Mouse (Mus musculus) forebrain, embryonic 13.5 days (tissue): ENCODE data around the gene Epb41l4b. TPM values are rescaled to one million over a fixed set of nuclear protein-coding genes. Genes with fewer than 3 reads are reported as not detected.

Experiments used
- ATAC-seq: fragments of 200-750 bp; cut with Nextera tagmentation; 2 replicates; pipeline ENCODE4 v1.8.0; 2017
- H3K27ac ChIP-seq: fragments of 300-500 bp; sonication (generic); 2 replicates; pipeline ENCODE4 v1.5.1; 2015; ENCODE audit warnings: inconsistent platforms, mild to moderate bottlenecking, moderate library complexity
- H3K27me3 ChIP-seq: fragments of 300-500 bp; sonication (generic); 2 replicates; pipeline ENCODE4 v1.6.1; 2015; ENCODE audit warnings: mild to moderate bottlenecking, inconsistent platforms
- H3K36me3 ChIP-seq: fragments of 300-500 bp; sonication (generic); 2 replicates; pipeline ENCODE4 v1.6.1; 2015; ENCODE audit warnings: mild to moderate bottlenecking, inconsistent platforms; ENCODE audit not compliant: poor library complexity, severe bottlenecking
- H3K4me1 ChIP-seq: fragments of 300-500 bp; sonication (generic); 2 replicates; pipeline ENCODE4 v1.6.1; 2015; ENCODE audit warnings: inconsistent platforms
- H3K4me2 ChIP-seq: fragments of 300-500 bp; sonication (generic); 2 replicates; pipeline ENCODE4 v1.6.1; 2015; ENCODE audit warnings: inconsistent platforms, mild to moderate bottlenecking, moderate library complexity
- H3K4me3 ChIP-seq: fragments of 300-500 bp; sonication (generic); 2 replicates; pipeline ENCODE4 v1.5.1; 2015; ENCODE audit warnings: mild to moderate bottlenecking, inconsistent platforms
- H3K9ac ChIP-seq: fragments of 300-500 bp; sonication (generic); 2 replicates; pipeline ENCODE4 v1.6.1; 2015; ENCODE audit warnings: mild to moderate bottlenecking, inconsistent platforms
- H3K9me3 ChIP-seq: fragments of 300-500 bp; sonication (generic); replicated peaks from 2 replicates; pipeline ENCODE4 v1.6.1; 2016; ENCODE audit warnings: inconsistent platforms
- WGBS: fragments of 180-500 bp; shearing (Covaris S2); methylation state at CpG from one replicate; pipeline ENCODE4 v1.1.7; 2015; 5-methylcytosine and 5-hydroxymethylcytosine counted together
- polyA plus RNA-seq: library from polyadenylated mRNA; unstranded; fragments of >200 nt; fragmentation: Nextera tagmentation; extraction: Ambion mirVana; gene quantifications from 2 replicates; pipeline ENCODE4 v1.2.1, GENCODE M21; 2015

Gene Epb41l4b
- polyA plus RNA-seq, 1 experiment from 2014 or later, result 0.56 TPM

DNA sequence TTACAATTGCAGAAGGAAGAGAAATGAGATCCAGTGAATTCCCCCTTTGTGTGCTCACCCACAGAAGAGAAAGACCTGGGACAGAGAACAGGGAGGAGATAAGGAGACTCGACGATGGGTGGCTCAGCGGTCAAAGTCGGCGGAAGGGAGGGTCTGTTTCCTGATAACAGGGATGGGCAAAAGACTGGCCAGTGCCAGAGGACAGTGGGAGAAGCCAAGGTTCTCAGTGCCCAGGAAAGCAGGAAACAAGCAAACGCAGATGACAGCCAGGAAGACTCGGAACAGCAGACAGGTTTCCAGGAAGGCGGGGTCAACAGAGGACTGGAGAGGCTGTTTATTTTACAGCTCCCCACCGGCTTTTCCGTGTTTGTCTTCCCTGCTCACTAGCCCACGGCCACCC, 20.2 kb downstream of the Epb41l4b start:
- no peak for ATAC-seq
- Histone ChIP-seq H3K36me3 (no peaks in the 10 kb centered on the region), H3K27me3 (no peaks in the 10 kb centered on the region), H3K27ac (no peak overlapping the region), H3K4me3 (no peak overlapping the region), H3K9me3 (no peaks in the 10 kb centered on the region), H3K4me1 (no peaks in the 10 kb centered on the region), H3K4me2 (no peak overlapping the region), H3K9ac (no peak overlapping the region)
- 64% methylated on average over 11 of the region's 11 CpGs for WGBS

GRCm38 (mm10) chr4:57122166-57122565, 21.1 kb downstream of the Epb41l4b start:
- Histone ChIP-seq H3K9ac (no peak overlapping the region), H3K4me2 (no peak overlapping the region), H3K9me3 (no peaks in the 10 kb centered on the region), H3K36me3 (no peaks in the 10 kb centered on the region), H3K4me3 (no peak overlapping the region), H3K27me3 (no peaks in the 10 kb centered on the region), H3K4me1 (no peaks in the 10 kb centered on the region), H3K27ac (no peak overlapping the region)
- WGBS, result 89% methylated on average over 3 of the region's 3 CpGs
- no peak for ATAC-seq

- Histone ChIP-seq H3K36me3 (no peaks in the 10 kb centered on the region), H3K27ac (no peak overlapping the region), H3K9ac (no peak overlapping the region), H3K4me1 (no peaks in the 10 kb centered on the region), H3K4me2 (no peak overlapping the region), H3K27me3 (no peaks in the 10 kb centered on the region), H3K9me3 (no peaks in the 10 kb centered on the region), H3K4me3 (no peak overlapping the region)
- WGBS, result 56% methylated on average over 2 of the region's 2 CpGs
- no peak for ATAC-seq
Measured at GRCm38 (mm10) chr4:57120563-57120962, 22.7 kb downstream of the Epb41l4b start.

DNA sequence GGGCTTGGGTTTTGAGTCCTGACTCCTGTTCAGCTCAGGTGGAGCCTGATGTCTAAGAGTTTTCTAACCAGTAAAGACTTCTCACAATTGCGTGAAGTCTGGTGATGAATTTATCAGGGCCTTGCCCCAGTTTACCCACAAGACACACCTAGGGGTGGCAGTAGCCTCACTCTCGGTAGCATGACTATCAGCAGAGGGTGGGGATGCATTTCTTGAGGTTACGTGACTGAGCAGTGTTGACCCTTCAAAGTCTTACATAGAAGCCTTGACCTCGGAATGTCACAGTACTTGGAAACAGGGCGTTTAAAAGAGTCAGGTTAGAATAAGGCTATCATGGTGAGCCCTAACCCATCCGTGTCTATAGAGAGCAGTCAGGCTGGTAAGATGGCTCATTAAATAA, 23.3 kb downstream of the Epb41l4b start:
- no peak overlapping the region for H3K4me3 ChIP-seq
- 87% methylated on average over 6 of the region's 6 CpGs for WGBS
- no peak overlapping the region for H3K9ac ChIP-seq
- no peak overlapping the region for H3K27ac ChIP-seq
- H3K9me3 ChIP-seq, result no peaks in the 10 kb centered on the region
- no peak overlapping the region for H3K4me2 ChIP-seq
- no peak for ATAC-seq
- H3K4me1 ChIP-seq, result no peaks in the 10 kb centered on the region
- H3K36me3 ChIP-seq, result no peaks in the 10 kb centered on the region
- H3K27me3 ChIP-seq, result no peaks in the 10 kb centered on the region

GRCm38 (mm10) chr4:57118883-57119282, 24.4 kb downstream of the Epb41l4b start:
- no peaks in the 10 kb centered on the region for H3K36me3 ChIP-seq
- no peak overlapping the region for H3K4me2 ChIP-seq
- no peak overlapping the region for H3K27ac ChIP-seq
- no peaks in the 10 kb centered on the region for H3K27me3 ChIP-seq
- no peak overlapping the region for H3K9ac ChIP-seq
- ATAC-seq, result no peak
- 80% methylated on average over 3 of the region's 3 CpGs for WGBS
- H3K4me3 ChIP-seq, result no peak overlapping the region
- no peaks in the 10 kb centered on the region for H3K9me3 ChIP-seq
- H3K4me1 ChIP-seq, result no peaks in the 10 kb centered on the region

DNA sequence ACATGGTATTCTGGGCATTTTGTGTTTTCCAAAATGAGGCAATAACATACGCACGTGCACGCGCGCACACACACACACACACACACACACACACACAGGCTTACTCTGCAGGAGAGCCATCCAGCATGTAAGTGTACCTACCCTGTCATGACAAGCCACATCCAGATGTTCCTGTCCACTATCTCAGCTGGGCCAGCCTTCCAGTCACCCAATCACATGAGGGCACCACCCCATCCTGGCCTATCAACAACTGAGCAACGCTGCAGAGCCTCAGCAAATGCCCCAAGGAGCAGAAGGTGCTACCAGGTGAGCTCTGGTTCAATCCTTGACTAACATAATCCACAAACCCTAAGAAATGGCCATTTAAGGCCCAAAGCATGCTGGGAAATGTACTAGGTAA, 27.0 kb downstream of the Epb41l4b start:
- no peak overlapping the region for H3K4me2 ChIP-seq
- no peaks in the 10 kb centered on the region for H3K4me1 ChIP-seq
- no peak overlapping the region for H3K27ac ChIP-seq
- no peak overlapping the region for H3K4me3 ChIP-seq
- H3K9me3 ChIP-seq, result no peaks in the 10 kb centered on the region
- no peaks in the 10 kb centered on the region for H3K36me3 ChIP-seq
- ATAC-seq, result no peak
- H3K27me3 ChIP-seq, result no peaks in the 10 kb centered on the region
- WGBS, result 93% methylated on average over 6 of the region's 6 CpGs
- H3K9ac ChIP-seq, result no peak overlapping the region

DNA sequence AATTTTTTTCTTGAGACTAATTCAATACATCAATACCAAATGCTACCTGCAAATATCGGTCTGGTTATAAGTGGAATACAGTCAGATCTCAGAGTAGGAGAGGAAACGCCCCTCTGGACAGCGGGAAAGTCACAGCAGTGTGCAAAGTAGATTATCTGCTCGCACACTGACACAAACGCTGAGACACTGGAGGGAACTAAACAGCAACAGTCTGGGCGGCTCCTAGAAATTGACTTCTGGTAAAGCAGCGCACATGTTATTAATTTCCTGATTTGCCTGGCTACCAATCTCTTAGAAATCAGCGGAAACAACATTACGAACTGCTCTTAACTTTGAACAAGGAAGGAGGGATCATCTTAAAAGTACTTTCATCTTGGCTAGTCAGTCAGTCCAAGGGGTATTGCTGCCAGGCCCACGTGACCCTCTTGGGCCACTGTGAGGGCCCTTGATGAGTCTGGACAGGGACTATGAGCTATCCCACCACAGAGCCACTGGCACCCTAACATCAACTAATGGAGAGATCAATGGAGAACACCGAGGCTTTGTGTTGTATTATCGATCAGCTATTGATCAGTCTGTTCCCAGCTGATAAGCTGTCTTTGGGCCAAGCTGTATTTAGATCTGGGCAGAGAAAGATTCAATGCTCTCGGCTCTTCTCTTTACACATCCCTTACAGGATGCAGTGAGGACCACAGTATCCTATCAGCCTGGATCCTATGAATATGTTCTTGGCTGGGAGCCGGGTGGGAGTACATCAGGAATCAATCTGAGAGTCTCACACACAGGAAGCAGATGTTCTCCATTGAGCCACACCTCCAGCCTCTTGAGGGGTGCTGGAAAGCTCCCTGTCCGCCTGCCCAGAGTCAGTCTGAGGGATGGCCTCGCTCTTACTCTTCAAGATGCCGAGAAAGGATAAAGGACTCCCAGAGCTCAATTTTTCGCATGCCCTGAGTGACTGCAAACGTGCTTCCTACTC, 28.3 kb downstream of the Epb41l4b start:
- Histone ChIP-seq H3K9me3 (no peaks in the 10 kb centered on the region), H3K4me2 (no peak overlapping the region), H3K4me1 (no peaks in the 10 kb centered on the region), H3K36me3 (no peaks in the 10 kb centered on the region), H3K27me3 (no peaks in the 10 kb centered on the region), H3K27ac (no peak overlapping the region), H3K9ac (no peak overlapping the region), H3K4me3 (no peak overlapping the region)
- ATAC-seq, result no peak
- WGBS, result 86% methylated on average over 19 of the region's 19 CpGs

DNA sequence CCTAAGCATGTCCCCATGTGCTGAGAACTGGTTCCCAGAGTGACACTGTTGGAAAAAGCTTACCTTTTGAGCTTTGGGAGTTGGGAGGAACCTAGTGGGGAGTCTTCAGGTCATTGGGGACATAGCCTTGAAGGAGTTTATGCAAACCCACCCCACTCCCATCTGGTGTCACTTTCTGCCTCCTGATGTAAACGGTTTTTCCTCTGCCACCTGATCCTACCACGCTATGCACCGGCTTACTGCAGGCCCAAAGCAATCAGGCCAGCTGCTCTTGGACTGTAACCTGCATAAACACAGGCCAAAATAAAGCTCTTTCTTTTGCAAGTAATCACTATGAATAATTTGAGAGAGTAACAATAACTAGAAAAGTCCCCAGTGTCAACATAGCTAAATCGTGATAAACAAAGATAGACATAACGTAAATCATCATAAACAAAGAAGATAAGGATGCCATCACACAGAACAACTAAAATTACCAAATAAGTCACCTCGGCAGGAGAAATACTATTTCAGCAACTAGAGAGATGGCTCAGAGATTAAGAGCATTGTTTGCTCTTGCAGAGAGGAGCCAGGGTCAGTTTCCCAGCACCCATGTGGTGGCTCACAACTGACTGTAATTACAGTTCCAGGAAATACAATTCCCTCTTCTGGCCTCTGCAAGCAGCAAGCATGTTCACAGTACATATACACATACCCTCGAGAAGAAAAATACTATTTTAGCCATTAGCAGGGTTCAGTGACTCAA, 29.6 kb downstream of the Epb41l4b start:
- H3K4me3 ChIP-seq, result no peak overlapping the region
- WGBS, result 80% methylated on average over 7 of the region's 7 CpGs
- H3K9me3 ChIP-seq, result no peaks in the 10 kb centered on the region
- no peak overlapping the region for H3K4me2 ChIP-seq
- ATAC-seq, result no peak
- no peak overlapping the region for H3K27ac ChIP-seq
- H3K9ac ChIP-seq, result no peak overlapping the region
- H3K4me1 ChIP-seq, result peaks cover 5% of the 10 kb centered on the region; the same call in 1 of the 2 replicates
- no peaks in the 10 kb centered on the region for H3K36me3 ChIP-seq
- no peaks in the 10 kb centered on the region for H3K27me3 ChIP-seq

GRCm38 (mm10) chr4:57111992-57112540, 31.2 kb downstream of the Epb41l4b start:
- Histone ChIP-seq H3K4me1 (peaks cover 5% of the 10 kb centered on the region; the same call in 1 of the 2 replicates), H3K4me2 (no peak overlapping the region), H3K4me3 (no peak overlapping the region), H3K9ac (no peak overlapping the region), H3K27ac (no peak overlapping the region), H3K27me3 (no peaks in the 10 kb centered on the region), H3K36me3 (no peaks in the 10 kb centered on the region), H3K9me3 (no peaks in the 10 kb centered on the region)
- no peak for ATAC-seq
- 89% methylated on average over 11 of the region's 11 CpGs for WGBS

DNA sequence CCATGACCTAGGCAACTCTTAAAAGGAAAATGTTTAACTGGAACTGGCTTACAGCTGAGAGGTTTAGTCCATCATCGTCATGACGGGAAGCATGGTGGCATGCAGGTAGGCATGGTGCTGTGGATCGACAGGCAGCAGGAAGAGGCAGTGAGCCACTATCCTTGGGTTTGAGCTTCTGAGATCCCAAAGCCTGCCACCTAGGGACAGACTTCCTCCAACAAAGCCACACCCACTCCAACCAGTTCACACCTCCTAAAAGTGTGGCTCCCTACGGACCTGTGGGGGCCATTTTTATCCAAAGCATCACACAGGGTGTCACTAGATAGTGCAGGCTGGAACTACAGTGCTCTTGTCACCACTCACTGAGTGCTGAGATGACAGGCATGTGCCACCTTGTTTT, 31.8 kb downstream of the Epb41l4b start:
- Histone ChIP-seq H3K36me3 (no peaks in the 10 kb centered on the region), H3K4me2 (no peak overlapping the region), H3K9ac (no peak overlapping the region), H3K9me3 (no peaks in the 10 kb centered on the region), H3K4me3 (no peak overlapping the region), H3K27ac (no peak overlapping the region), H3K4me1 (peaks cover 5% of the 10 kb centered on the region; the same call in 1 of the 2 replicates), H3K27me3 (no peaks in the 10 kb centered on the region)
- WGBS, result 82% methylated on average over 4 of the region's 4 CpGs
- no peak for ATAC-seq

DNA sequence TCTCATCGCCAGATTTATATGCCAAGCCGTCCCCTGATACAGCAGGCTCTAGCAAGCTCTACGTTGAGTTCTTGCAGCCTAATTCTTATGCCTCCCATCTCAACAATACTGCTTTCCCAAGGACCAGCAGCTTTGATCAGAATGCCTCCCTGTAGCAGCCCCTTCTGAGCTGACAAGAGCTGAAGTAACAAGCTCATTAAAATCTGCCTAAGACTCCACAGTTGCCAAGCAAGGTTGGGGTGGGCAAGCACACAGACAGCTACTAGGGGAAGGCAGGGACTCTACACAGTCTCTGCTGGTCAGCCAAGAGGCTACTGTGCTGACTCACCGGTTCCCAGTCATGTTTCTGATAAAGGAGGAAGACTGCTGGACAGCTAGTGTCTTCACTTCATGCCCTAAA, 33.7 kb downstream of the Epb41l4b start:
- no peak overlapping the region for H3K4me2 ChIP-seq
- no peak overlapping the region for H3K27ac ChIP-seq
- no peak for ATAC-seq
- no peaks in the 10 kb centered on the region for H3K9me3 ChIP-seq
- WGBS, result 37% methylated on average over 4 of the region's 4 CpGs
- H3K9ac ChIP-seq, result no peak overlapping the region
- H3K27me3 ChIP-seq, result no peaks in the 10 kb centered on the region
- no peaks in the 10 kb centered on the region for H3K36me3 ChIP-seq
- H3K4me1 ChIP-seq, result peaks cover 5% of the 10 kb centered on the region; the same call in 1 of the 2 replicates
- H3K4me3 ChIP-seq, result no peak overlapping the region

GRCm38 (mm10) chr4:57105339-57105738, 37.9 kb downstream of the Epb41l4b start:
- no peak for ATAC-seq

More at GRCm38 (mm10) chr4:57105339-57105738, 37.9 kb downstream of the Epb41l4b start:
- Histone ChIP-seq H3K27ac (no peak overlapping the region), H3K4me3 (no peak overlapping the region), H3K9ac (no peak overlapping the region), H3K4me2 (no peak overlapping the region), H3K4me1 (peaks cover 5% of the 10 kb centered on the region; the same call in 1 of the 2 replicates), H3K36me3 (no peaks in the 10 kb centered on the region), H3K9me3 (no peaks in the 10 kb centered on the region), H3K27me3 (no peaks in the 10 kb centered on the region)
- 80% methylated on average over 6 of the region's 6 CpGs for WGBS
